Mouse (Mus musculus) heart, postnatal 14 days (tissue): ENCODE results near the gene Mon2. TPM values are rescaled to one million over a fixed set of nuclear protein-coding genes. Genes with fewer than 3 reads are reported as not detected.
"Not testable (repeated sequence)": the region's sequence is repeated elsewhere in the genome, so short reads cannot be mapped to it uniquely, and the experiment has no call there.

Source experiments
- DNase-seq, 2 experiments: peaks; one replicate each; pipeline ENCODE4 v3.0.0; 2021 to 2022
- intact Hi-C: fragments of 180-260 bp; cut with DNase I; formaldehyde crosslinking; loops from one replicate; pipeline ENCODE4 v1.15.1; 2025
- total RNA-seq, 2 experiments: library from RNA; stranded (reverse); gene quantifications; 2 replicates each; pipeline ENCODE4 v1.2.3; 2021

Gene Mon2
- total RNA-seq, 2 experiments from 2014 or later, result 51.1 to 51.4 TPM

GRCm38 (mm10) chr10:122976038-122976437 lies 100.3 kb downstream of the Mon2 start:
- DNase-seq, result no peak

GRCm38 (mm10) chr10:122973241-122973640 lies 103.1 kb downstream of the Mon2 start:
- DNase-seq, result no peak
- intact Hi-C loops, result no loop called here

More at GRCm38 (mm10) chr10:122976038-122976437, 100.3 kb downstream of the Mon2 start:
- intact Hi-C loops, result no loop called here

GRCm38 (mm10) chr10:122970188-122970587 lies 106.1 kb downstream of the Mon2 start:
- intact Hi-C loops, result no loop called here
- no peak for DNase-seq

- intact Hi-C loops, result no loop called here
- DNase-seq, result no peak
Measured at GRCm38 (mm10) chr10:122966421-122966820, 109.9 kb downstream of the Mon2 start.

- DNase-seq, intact Hi-C loops: not testable (repeated sequence)
Measured at GRCm38 (mm10) chr10:122965650-122966049, 110.7 kb downstream of the Mon2 start.

GRCm38 (mm10) chr10:122964241-122964636 lies 112.1 kb downstream of the Mon2 start:
- intact Hi-C loops, result no loop called here
- no peak for DNase-seq

- no peak for DNase-seq
- intact Hi-C loops, result no loop called here
Measured at GRCm38 (mm10) chr10:122963463-122964240, 112.7 kb downstream of the Mon2 start.

- no peak for DNase-seq
- intact Hi-C loops, result no loop called here
Measured at GRCm38 (mm10) chr10:122962651-122963050, 113.7 kb downstream of the Mon2 start.

- no peak for DNase-seq
- intact Hi-C loops, result no loop called here
Measured at GRCm38 (mm10) chr10:122961494-122961893, 114.8 kb downstream of the Mon2 start.

- no peak for DNase-seq
Measured at GRCm38 (mm10) chr10:122960738-122961137, 115.6 kb downstream of the Mon2 start.

GRCm38 (mm10) chr10:122960216-122960615 lies 116.1 kb downstream of the Mon2 start:
- intact Hi-C loops, result no loop called here
- DNase-seq, result peak; percentile 25 to 27

More at GRCm38 (mm10) chr10:122960738-122961137, 115.6 kb downstream of the Mon2 start:
- intact Hi-C loops, result no loop called here

GRCm38 (mm10) chr10:122958699-122959098 lies 117.6 kb downstream of the Mon2 start:
- intact Hi-C loops, result no loop called here
- no peak for DNase-seq

- DNase-seq, result no peak
- intact Hi-C loops, result no loop called here
Measured at GRCm38 (mm10) chr10:122957918-122958317, 118.4 kb downstream of the Mon2 start.

- intact Hi-C loops, result no loop called here
- no peak for DNase-seq
Measured at GRCm38 (mm10) chr10:122953576-122953975, 122.7 kb downstream of the Mon2 start.

- intact Hi-C loops, result no loop called here
Measured at GRCm38 (mm10) chr10:122950966-122951365, 125.3 kb downstream of the Mon2 start.

GRCm38 (mm10) chr10:122944888-122945287 lies 131.4 kb downstream of the Mon2 start:
- intact Hi-C loops, result no loop called here
- DNase-seq, result no peak

More at GRCm38 (mm10) chr10:122950966-122951365, 125.3 kb downstream of the Mon2 start:
- DNase-seq, result no peak

- intact Hi-C loops, result no loop called here
- no peak for DNase-seq
Measured at GRCm38 (mm10) chr10:122943824-122944223, 132.5 kb downstream of the Mon2 start.

- intact Hi-C loops, result no loop called here
Measured at GRCm38 (mm10) chr10:122942771-122943170, 133.5 kb downstream of the Mon2 start.

More at GRCm38 (mm10) chr10:122942771-122943170, 133.5 kb downstream of the Mon2 start:
- DNase-seq, result no peak
